Mouse (Mus musculus) lung, postnatal 36 days (tissue): ENCODE measurements at regions not wholly inside any gene's neighbourhood (a gene's known extent, or its start where the extent isn't known, plus 50 kb on each side); places are given as distances from the start of the nearest gene placed in this dataset.

ENCODE experiments used
- DNase-seq: peaks from one replicate; pipeline ENCODE4 v3.0.0; 2022; ENCODE audit warnings: mixed read lengths

DNA sequence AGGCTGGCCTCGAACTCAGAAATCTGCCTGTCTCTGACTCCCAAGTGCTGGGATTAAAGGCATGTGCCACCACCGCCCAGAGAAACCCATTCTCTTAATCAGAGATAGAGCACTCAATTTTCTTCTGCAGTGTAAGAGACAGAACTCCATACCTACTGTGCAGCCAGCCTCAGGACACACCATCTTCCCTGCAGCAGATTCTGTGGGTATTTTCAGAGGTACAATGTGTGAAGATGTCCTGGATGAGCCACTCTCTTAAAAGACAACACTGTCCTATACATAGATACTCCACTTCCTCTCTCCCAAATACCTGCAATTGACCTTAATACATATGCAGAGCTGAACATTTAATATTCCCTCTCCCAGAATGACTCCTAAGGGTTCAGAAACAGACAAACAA lies 111.5 kb downstream of the Nr1d2 start:
- no peak for DNase-seq

DNA sequence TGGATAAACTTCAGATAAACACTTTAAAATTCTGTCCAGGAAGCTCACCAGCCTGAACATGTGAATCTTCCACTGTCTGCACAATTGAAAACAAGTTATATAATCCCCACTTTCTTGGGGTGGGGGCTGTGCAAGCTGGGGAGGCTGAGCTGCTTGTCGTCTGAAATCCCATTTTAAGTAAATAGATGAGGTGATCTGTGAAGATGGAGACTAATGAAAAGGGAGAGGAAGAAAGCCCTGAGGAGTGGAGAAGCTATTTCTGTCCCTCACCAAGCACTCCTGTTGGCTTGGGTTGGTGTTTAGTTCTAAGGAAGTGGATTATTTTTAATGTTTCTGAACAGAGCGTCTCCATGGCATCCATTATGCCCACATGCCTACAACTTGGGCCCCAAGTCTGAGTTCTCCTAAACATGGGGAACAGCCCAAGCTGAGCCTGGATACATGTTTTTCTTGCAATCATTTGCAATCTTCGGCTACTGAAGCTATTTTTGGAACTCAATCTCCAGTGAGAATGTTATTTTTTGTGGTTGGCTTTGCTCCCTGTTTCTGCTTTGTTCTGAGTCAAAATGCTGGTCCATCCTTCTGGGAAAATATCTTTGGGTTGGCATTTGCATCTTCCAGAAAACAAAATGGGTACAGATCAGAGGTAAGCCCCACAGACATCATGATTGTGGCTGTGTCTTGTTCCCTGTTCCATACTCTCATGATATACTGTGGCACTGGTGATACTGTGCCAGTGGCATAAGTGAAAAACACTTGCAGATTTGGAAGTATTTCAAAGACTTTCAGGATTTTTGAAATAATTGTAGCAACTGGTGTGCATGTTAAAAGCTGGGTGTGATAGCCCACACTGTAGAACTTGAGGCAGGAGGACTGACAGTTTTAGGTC lies 131.8 kb downstream of the Nr1d2 start:
- peak; percentile 1 for DNase-seq

DNA sequence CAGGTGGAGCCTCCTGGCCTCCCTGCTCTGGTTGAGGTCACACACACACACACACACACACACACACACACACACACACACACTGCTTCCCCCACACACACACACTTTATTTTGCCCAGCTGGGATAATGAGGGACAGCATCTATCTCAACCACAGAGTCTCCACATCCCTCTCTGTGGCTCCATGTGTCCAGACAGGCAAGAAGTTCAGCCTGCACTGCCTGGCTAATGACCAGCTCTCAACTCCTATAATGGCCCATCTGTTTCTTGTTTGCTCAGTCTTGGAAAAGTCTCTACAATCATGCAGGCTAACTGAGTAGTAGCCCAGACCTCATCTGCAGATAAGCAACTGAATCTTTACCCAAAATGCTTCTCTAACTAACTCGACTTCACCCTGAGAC lies 133.3 kb downstream of the Nr1d2 start:
- DNase-seq = no peak

DNA sequence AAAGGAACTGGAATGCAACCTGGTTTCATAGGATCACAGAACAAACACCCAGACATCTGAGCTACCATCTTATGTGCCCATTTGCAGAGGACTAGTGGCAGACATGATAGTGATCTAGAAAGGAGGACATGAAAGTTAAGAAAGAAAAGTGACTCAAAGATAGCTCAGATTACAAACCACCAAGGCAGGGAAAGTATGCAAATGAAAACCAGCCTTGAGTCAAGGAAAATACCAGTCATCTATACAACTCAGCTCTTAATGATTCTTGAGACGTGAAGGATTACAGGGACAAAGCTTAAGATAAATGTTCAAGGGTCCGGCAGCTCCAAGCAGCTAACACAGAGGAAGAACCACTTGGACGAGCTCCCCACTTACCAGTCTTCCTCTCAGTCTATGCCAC lies 138.7 kb downstream of the Nr1d2 start:
- DNase-seq = no peak
